Mouse (Mus musculus): ENCODE data around the gene Rbms3.

DNA sequence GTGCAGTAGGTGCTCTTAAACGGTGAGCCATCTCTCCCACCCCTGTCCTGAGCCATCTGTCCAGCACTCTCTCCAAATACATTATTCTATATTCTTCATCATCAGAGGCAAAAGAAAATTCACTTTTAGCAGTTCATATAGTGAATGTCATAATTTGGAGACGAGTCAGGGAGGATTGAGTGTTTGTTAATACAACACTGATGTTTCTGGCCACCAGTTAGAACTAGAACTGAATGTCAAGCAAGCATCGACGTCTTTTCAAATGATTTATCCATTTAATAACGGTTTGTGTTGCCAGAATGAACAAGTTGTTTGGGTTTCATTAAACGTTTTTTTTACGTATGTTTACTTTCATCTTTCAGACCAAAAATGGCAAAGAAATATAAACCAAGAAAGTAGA, 901.1 kb downstream of the Rbms3 start:
- TF ChIP-seq CTCF (IDR thresholded peaks at IDR 0.05) (no peak), EP300 (IDR thresholded peaks at IDR 0.05) (peak; percentile 64)
